Mouse (Mus musculus) hindbrain, embryonic 16.5 days (tissue): ENCODE results near the gene 4930513O06Rik. TPM values are rescaled to one million over a fixed set of nuclear protein-coding genes. Genes with fewer than 3 reads are reported as not detected.

Experiments
- ATAC-seq: fragments of 200-750 bp; cut with Nextera tagmentation; 2 replicates; pipeline ENCODE4 v1.8.0; 2017; ENCODE audit warnings: moderate TSS enrichment, moderate library complexity
- H3K27ac ChIP-seq: fragments of 300-500 bp; sonication (generic); 2 replicates; pipeline ENCODE4 v1.5.1; 2014; ENCODE audit warnings: low read depth, mild to moderate bottlenecking, control low read depth, low read length, moderate library complexity
- H3K27me3 ChIP-seq: fragments of 300-500 bp; sonication (generic); replicated peaks from 2 replicates; pipeline ENCODE4 v1.6.1; 2014; ENCODE audit warnings: low read length; ENCODE audit not compliant: control insufficient read depth, insufficient read depth
- H3K36me3 ChIP-seq: fragments of 300-500 bp; sonication (generic); 2 replicates; pipeline ENCODE4 v1.6.1; 2014; ENCODE audit warnings: mild to moderate bottlenecking, low read length, moderate library complexity, mixed read lengths; ENCODE audit not compliant: control insufficient read depth, insufficient read depth
- H3K4me1 ChIP-seq: fragments of 300-500 bp; sonication (generic); 2 replicates; pipeline ENCODE4 v1.6.1; 2014; ENCODE audit warnings: low read depth, low read length; ENCODE audit not compliant: control insufficient read depth, insufficient read depth
- H3K4me2 ChIP-seq: fragments of 300-500 bp; sonication (generic); 2 replicates; pipeline ENCODE4 v1.6.1; 2014; ENCODE audit warnings: mild to moderate bottlenecking, low read length, control low read depth, moderate library complexity
- H3K4me3 ChIP-seq: fragments of 300-500 bp; sonication (generic); 2 replicates; pipeline ENCODE4 v1.5.1; 2014; ENCODE audit warnings: mild to moderate bottlenecking, low read length, control low read depth, moderate library complexity
- H3K9ac ChIP-seq: fragments of 300-500 bp; sonication (generic); 2 replicates; pipeline ENCODE4 v1.6.1; 2014; ENCODE audit warnings: low read depth, mild to moderate bottlenecking, control low read depth, low read length, moderate library complexity
- H3K9me3 ChIP-seq: fragments of 300-500 bp; sonication (generic); 2 replicates; pipeline ENCODE4 v1.6.1; 2014; ENCODE audit warnings: mild to moderate bottlenecking, low read length, moderate library complexity; ENCODE audit not compliant: control insufficient read depth
- WGBS: fragments of 180-500 bp; shearing (Covaris S2); extraction: QIAGEN DNeasy Blood & Tissue Kit; methylation state at CpG from one replicate; pipeline ENCODE4 v1.1.7; 2014; 5-methylcytosine and 5-hydroxymethylcytosine counted together
- polyA plus RNA-seq: library from polyadenylated mRNA; unstranded; fragments of >200 nt; fragmentation: Nextera tagmentation; extraction: Ambion mirVana; gene quantifications from 2 replicates; pipeline ENCODE4 v1.2.1, GENCODE M21; 2015

The 4930513O06Rik gene
- polyA plus RNA-seq, 1 experiment from 2014 or later, result not detected

GRCm38 (mm10) chrX:139134031-139134430 lies 48.0 kb downstream of the 4930513O06Rik start:
- WGBS, result 60% methylated on average over 4 of the region's 4 CpGs
- no peaks in the 10 kb centered on the region for H3K9me3 ChIP-seq
- no peak overlapping the region for H3K27ac ChIP-seq
- no peaks in the 10 kb centered on the region for H3K36me3 ChIP-seq
- peak; percentile 82 for ATAC-seq
- no peak overlapping the region for H3K4me3 ChIP-seq
- no peak overlapping the region for H3K9ac ChIP-seq
- H3K4me2 ChIP-seq, result no peak overlapping the region
- H3K4me1 ChIP-seq, result no peaks in the 10 kb centered on the region
- no peaks in the 10 kb centered on the region for H3K27me3 ChIP-seq

Other genes with a start within 250 kb of the 4930513O06Rik start
- gene Nrk, start 171.8 kb upstream of the 4930513O06Rik start, polyA plus RNA-seq, result 1.2 and 3.9 TPM in 2 replicates
- gene Serpina7, start 1.0 kb upstream of the 4930513O06Rik start, polyA plus RNA-seq, result not detected in 2 replicates
- gene 4933428M09Rik, start 93.0 kb downstream of the 4930513O06Rik start, polyA plus RNA-seq, result not detected in 2 replicates
- gene Mum1l1, start 123.8 kb downstream of the 4930513O06Rik start, polyA plus RNA-seq, result 12.3 and 12.4 TPM in 2 replicates
- not detected in 2 replicates for gene Trap1a, start 247.4 kb downstream of the 4930513O06Rik start, polyA plus RNA-seq